Mouse (Mus musculus) lung, adult 2 months (tissue): ENCODE results near the gene Zranb1. TPM values are rescaled to one million over a fixed set of nuclear protein-coding genes. Genes with fewer than 3 reads are reported as not detected.
A peak's percentile ranks its signal among the peaks of the same experiment; 100 is the strongest.

ENCODE experiments used
- DNase-seq: peaks from one replicate; pipeline ENCODE4 v3.0.0; 2022
- H3K4me1 ChIP-seq: fragments of 200-500 bp; 2 replicates; pipeline ENCODE4 v1.6.1; 2011; ENCODE audit warnings: low read length; ENCODE audit not compliant: control insufficient read depth, insufficient read depth
- H3K4me3 ChIP-seq: fragments of 200-500 bp; replicated peaks from 2 replicates; pipeline ENCODE3; 2011; ENCODE audit warnings: low read depth, mild to moderate bottlenecking, control low read depth, low read length; ENCODE audit errors: extremely low read depth
- CTCF ChIP-seq: fragments of 200-500 bp; IDR thresholded peaks from 2 replicates; pipeline ENCODE4 v1.5.1; 2011; ENCODE audit warnings: mild to moderate bottlenecking, low read length, control low read depth; ENCODE audit not compliant: insufficient read depth
- POLR2A ChIP-seq: fragments of 200-500 bp; IDR thresholded peaks from 2 replicates; pipeline ENCODE4 v1.6.1; 2011; ENCODE audit warnings: low read depth, mild to moderate bottlenecking, control low read depth, low read length, borderline replicate concordance; ENCODE audit errors: extremely low read depth
- WGBS: fragments of 180-500 bp; shearing (Covaris S2); methylation state at CpG from one replicate; pipeline ENCODE4 v1.1.7; 2018; 5-methylcytosine and 5-hydroxymethylcytosine counted together
- polyA plus RNA-seq: library from polyadenylated mRNA; depleted of rRNA; stranded (reverse); fragments of >200 nt; gene quantifications from 2 replicates; pipeline ENCODE4 v1.2.3, GENCODE M21; 2012; rRNA removed

The Zranb1 gene
- polyA plus RNA-seq, 1 experiment, result 10.2 TPM

DNA sequence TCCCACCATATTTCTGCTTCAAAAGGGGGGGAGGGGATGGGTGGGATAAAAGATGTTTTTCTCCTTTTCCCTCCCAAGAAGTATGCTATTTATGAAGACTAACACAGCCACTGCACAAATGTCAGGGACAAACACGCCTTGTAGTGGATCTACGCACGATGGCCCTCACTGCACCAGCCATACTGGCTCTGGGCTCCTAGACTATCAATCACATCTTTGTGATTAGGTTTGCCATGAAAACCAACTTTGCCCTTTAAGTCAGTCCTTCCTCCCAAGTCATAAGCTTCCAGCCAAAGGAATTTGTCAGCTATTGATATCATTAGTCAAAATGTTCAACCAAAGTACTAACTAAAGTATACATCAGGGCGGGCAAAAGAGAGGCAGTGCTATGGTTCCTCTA is 97.0 kb downstream of the Zranb1 start:
- no peak for DNase-seq
- no peak for TF ChIP-seq POLR2A
- no peak for TF ChIP-seq CTCF
- H3K4me1 ChIP-seq, result peaks cover 9% of the 10 kb centered on the region
- 93% methylated on average over 4 of the region's 4 CpGs for WGBS
- H3K4me3 ChIP-seq, result no peak overlapping the region

DNA sequence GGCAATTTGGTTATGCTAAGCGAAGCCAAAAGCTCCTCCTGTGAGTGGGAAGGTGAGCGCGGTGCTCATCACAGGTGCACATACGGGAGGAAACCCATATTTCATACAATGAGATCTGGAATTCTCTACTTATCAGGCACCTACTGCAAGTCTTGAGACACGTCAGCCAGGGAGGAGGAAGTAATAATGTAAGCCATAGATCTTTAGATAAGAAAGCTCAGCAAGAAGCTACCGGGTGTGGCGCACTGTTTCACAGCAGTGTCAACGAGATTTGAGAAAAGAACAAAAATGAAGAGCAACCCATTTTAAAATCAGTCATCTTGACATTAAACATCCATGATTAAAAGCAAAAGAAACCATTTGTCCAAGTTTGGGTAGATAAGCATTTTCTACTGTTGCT is 98.1 kb downstream of the Zranb1 start:
- 58% methylated on average over 8 of the region's 8 CpGs for WGBS
- TF ChIP-seq POLR2A (no peak), CTCF (no peak)
- H3K4me3 ChIP-seq, result no peak overlapping the region
- peaks cover 12% of the 10 kb centered on the region for H3K4me1 ChIP-seq
- DNase-seq, result no peak

DNA sequence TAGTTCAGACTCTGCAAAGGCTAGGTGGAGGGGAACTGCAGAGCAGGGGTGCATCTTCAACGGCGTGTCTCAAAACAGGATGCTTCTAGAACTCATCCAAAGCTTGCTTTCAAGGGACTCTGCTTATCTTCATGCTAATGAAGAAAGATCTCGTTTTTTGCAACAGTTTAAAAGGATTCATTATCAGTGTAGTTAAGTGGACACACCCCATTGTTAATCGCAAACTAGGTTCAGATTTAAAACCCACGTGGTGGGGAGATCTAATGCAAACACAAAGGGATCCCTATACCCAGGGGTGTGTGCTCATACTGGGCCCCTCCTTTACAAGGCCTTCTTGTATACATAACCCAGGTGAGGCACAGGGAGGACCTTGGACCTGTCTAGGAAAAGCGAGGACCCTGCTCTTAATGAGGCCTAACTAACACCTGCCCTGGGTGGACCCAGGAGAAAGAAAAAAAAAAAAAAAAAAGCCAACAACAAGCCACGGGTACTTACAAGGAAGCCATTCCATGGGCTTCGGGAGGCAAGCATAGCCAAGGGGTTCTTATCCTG is 98.6 kb downstream of the Zranb1 start:
- 54% methylated on average over 8 of the region's 8 CpGs for WGBS
- Histone ChIP-seq H3K4me1 (peaks cover 16% of the 10 kb centered on the region), H3K4me3 (no peak overlapping the region)
- no peak for DNase-seq
- TF ChIP-seq POLR2A, result no peak

DNA sequence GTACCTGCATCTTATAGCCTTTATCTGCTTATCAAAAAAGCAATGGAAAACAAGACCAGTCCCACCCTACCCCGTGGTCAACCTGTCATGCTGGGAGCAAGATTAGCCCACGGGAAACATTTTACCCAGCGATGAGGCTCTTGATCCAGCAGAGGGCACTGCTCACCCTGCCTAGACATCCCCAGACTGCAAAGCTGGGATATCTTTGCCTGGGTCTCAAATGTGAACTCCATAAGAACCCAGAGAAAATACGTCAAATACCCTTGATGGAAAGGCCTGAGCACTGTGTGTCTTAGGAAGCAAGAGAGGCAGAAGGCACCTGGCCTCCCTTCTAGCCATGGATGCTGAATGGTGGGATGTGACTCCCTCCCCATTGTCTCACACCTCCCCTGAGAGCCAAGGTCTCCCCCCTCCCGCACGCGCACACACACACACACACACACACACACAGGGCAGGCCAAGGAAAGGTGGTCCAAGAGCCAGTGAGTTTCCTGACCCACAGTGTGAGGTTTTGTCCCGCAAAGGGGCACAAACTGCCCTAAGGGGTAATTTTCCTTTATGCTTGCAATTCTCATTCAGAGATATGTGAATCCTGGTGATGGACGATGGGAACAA is 101.8 kb downstream of the Zranb1 start:
- TF ChIP-seq CTCF, result peak; percentile 96
- TF ChIP-seq POLR2A, result no peak
- H3K4me3 ChIP-seq, result no peak overlapping the region
- peaks cover 23% of the 10 kb centered on the region for H3K4me1 ChIP-seq
- 46% methylated on average over 9 of the region's 9 CpGs for WGBS
- peak; percentile 58 for DNase-seq

DNA sequence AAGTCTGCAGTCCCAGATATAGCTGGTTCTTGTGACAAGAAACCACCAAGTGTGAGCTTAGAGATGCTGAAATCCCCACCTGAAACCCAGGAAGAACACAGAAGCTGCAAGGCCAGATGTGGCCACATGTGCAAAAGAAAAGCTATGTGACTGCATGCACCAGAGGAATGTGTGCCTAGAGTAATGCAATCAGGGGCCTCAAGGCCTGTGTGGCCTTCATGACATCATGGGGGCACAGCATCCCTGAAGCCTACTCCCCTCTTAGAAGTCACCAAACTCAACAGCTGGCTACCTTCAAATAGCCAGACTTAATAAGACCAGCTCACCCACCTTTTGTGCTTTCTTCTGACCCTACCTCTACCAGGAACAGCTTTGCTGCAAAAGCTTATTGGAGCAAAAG is 105.0 kb downstream of the Zranb1 start:
- no peak overlapping the region for H3K4me3 ChIP-seq
- no peak for DNase-seq
- TF ChIP-seq CTCF, result no peak
- no peak for TF ChIP-seq POLR2A
- peaks cover 36% of the 10 kb centered on the region for H3K4me1 ChIP-seq

Other genes starting within 250 kb of the Zranb1 start
- gene Fam53b, start 117.3 kb upstream of the Zranb1 start, polyA plus RNA-seq, result 79.4 and 80.3 TPM in 2 replicates
- 6.3 and 7.8 TPM in 2 replicates for gene Eef1akmt2, start 78.5 kb upstream of the Zranb1 start, polyA plus RNA-seq
- 7.8 and 12.2 TPM in 2 replicates for gene Abraxas2, start 71.9 kb upstream of the Zranb1 start, polyA plus RNA-seq
- gene Fgfr2, start 192.2 kb downstream of the Zranb1 start, polyA plus RNA-seq, result 74.1 and 114 TPM in 2 replicates
- 65.2 and 65.8 TPM in 2 replicates for gene Ctbp2, start 193.2 kb downstream of the Zranb1 start, polyA plus RNA-seq